Mouse (Mus musculus) left cerebral cortex, adult 2 months (tissue): ENCODE measurements around the gene Ttll13. TPM values are rescaled to one million over a fixed set of nuclear protein-coding genes. Genes with fewer than 3 reads are reported as not detected.

ENCODE experiments used
- DNase-seq, 2 experiments: peaks; one replicate each; pipeline ENCODE4 v3.0.0; 2021 to 2022; ENCODE audit warnings: low spot score in 2 of 2, mixed read lengths in 1 of 2; ENCODE audit errors: extremely low spot score in 1 of 2
- H3K27ac ChIP-seq: fragments of 200-600 bp; 2 replicates; pipeline ENCODE4 v1.8.1; 2022
- H3K4me3 ChIP-seq: fragments of 200-600 bp; 2 replicates; pipeline ENCODE4 v1.8.1; 2022
- CTCF ChIP-seq: fragments of 200-600 bp; IDR thresholded peaks from 2 replicates; pipeline ENCODE4 v1.8.1; 2022; ENCODE audit warnings: antibody characterized with exemption, mild to moderate bottlenecking, moderate library complexity
- intact Hi-C: fragments of 180-260 bp; cut with DNase I; formaldehyde crosslinking; loops from one replicate; pipeline ENCODE4 v1.15.1; 2025
- total RNA-seq, 2 experiments: library from RNA; stranded (reverse); gene quantifications; 2 replicates each; pipeline ENCODE4 v1.2.3; 2021

Gene Ttll13
- total RNA-seq, 2 experiments from 2014 or later = 2.0 to 2.8 TPM

DNA sequence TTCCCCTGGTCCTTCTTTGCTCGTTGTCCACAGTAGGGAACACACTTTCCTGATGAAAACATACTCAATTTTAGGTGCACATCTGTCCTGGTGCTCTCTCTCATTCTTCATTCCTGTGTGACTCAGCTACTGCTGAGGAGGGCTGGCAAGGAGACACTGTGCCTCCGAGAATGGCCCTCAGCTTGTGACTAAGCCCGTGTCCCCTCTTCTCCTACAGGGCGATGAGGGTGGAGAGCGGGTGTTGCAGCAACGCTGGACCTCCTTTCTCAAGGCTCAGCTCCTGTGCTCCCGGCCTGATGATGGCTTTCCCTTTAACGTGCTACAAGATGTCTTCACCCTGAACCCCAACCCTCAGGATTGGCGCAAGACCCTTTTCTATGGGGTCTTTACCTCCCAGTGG is 27.5 kb upstream of the Ttll13 start:
- H3K27ac ChIP-seq = no peak overlapping the region
- intact Hi-C loops = loop anchor here (5.0 kb wide), 1 partner anchor 61 kb away; no protein-coding TSS in a partner anchor

DNA sequence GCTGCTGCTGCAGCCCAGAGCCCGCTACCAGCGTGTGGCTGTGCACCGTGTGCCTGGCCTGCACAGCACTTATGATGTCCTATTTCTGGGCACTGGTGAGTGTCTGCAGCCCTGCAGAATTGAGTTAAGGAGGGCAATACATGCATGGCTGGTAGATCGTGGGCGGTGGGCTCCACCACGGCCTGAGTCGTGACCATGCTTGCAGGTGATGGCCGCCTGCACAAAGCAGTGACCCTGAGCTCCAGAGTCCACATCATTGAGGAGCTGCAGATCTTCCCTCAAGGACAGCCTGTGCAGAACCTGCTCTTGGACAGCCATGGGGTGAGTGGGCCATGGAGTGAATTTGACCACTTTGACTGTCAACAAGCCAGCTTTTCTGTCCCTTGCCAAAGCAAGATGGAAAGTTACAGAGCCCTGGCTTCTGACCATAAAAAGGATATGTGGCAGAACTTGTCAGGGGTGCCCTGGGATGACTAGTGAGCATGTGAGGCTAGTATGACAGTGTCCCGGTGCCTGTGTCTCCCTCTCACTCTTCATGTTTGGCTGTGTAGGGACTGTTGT is 25.9 kb upstream of the Ttll13 start:
- intact Hi-C loops = no loop called here
- Histone ChIP-seq H3K27ac (no peak overlapping the region), H3K4me3 (no peak overlapping the region)
- DNase-seq = no peak
- no peak for TF ChIP-seq CTCF

More for the DNA sequence above, 27.5 kb upstream of the Ttll13 start:
- DNase-seq = no peak
- no peak for TF ChIP-seq CTCF
- no peak overlapping the region for H3K4me3 ChIP-seq

DNA sequence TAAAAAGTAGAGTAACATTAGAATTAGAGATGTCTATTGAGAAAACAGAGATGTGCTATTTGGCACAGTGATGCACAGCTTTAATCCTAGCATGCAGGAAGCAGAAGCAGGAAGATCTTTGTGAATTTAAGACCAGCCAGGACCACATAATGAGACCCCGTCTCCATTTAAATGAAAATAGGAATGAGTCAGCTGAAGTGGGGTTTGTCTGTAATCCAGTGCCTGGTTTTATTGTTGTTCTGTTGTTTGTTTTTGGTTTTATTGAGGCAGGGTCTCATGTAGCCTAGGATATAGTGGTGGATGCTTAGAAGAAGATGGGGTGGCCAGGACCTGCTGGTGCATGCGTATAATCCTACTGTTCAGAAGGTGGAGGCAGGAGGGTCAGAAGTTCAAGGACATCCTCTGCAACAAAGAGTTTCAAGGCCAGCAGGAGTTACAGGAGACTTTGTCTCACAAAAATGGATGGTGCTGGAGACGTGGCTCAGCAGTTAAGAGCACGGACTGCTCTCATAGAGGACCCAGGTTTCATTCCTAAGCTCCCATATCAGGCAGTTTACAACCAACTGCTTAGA is 24.9 kb upstream of the Ttll13 start:
- Histone ChIP-seq H3K27ac (no peak overlapping the region), H3K4me3 (no peak overlapping the region)
- no peak for TF ChIP-seq CTCF
- intact Hi-C loops = no loop called here
- no peak for DNase-seq

DNA sequence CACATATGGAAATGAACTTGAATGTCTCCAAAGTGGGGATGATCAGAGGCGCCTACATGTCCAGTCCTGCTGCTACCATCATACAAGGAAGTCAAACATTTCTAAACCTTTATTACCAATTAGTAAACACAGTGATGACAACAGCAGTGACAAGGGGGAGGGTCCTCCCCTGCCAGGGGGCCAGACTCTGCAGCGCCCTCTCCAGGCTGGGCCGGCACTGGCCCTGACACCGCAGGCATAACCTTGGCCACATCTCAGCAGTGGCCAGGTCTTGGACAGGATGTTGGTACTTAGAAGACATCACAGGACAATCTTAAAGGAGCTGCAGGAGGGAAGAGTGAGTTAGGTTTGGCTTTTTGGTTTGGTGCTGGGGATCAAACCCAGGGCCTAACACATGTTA is 19.1 kb upstream of the Ttll13 start:
- DNase-seq = no peak
- Histone ChIP-seq H3K27ac (no peak overlapping the region), H3K4me3 (no peak overlapping the region)
- intact Hi-C loops = no loop called here
- TF ChIP-seq CTCF = no peak; the same call in none of the 2 replicates

DNA sequence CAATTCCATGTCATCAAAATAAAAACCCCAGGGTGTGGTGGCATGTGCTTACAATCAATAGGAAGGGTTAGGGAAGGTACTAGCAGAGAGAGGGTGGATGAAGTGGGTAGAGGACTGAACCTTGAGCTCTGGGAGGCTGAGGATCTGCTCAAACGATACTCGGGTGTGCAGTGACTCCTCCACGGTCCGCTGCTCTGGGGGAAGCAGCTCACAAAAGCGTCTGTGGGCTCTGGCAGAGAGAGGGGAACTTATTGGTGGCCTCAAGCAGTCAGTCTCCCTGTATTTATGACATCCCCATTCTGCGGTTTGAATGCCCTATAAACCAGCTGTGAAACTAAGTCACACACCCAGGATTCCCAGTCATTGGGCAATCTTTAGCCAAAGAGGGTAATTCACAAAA is 16.0 kb upstream of the Ttll13 start:
- DNase-seq = no peak
- Histone ChIP-seq H3K27ac (no peak overlapping the region), H3K4me3 (no peak overlapping the region)
- intact Hi-C loops = no loop called here
- TF ChIP-seq CTCF = no peak

DNA sequence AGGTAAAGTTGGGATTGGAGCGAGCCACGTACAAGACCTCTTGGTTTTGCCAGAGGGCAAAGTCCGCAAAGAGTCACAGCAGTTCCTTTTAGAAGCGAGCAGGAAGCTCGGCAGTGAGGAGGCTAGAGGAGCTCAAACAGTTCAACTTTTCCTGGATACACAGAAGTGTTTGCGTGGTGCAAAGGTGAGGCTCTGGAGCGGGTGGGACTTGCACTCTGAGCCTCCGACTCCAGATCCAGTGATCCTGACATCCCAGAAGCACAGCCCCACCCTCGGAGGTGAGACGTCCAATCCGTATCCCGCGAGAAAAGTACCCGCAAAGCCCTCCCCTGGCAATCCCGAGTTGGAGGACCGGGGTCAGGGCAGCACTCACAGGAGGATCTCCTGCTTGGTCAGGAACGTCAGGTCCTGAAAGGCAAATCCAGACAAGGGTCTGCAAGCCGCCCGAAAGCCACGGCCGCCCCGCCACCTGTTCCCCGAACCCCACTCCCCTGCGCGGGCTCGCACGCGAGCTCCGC is 14.1 kb upstream of the Ttll13 start:
- H3K27ac ChIP-seq = peak overlapping the region; percentile 63
- DNase-seq = no peak

DNA sequence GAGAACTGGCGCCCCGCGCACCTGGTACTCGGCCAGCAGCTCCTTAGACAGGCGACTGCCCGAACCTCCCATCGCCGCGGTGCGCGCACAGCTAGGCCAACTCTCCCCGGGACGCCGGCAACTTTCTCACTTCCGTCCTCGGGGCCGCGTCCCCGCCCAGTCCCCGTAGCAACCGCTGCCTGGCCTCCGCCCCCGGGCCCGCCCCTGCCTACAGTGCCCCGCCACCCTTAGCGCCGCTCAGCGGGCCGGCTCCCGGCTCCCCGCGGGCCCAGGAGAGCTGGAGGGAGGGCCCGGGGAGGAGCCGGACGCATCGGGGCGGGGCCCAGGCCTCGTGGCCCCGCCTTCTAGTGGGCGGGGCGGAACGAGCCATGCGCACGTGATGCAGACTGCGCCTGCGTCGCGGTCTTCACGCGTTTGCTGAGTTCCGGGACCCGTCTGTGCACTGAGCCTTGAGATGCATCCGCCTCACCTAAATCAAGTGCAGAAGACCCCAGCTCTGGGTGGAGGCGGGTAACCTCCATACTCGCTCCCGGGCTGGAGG is 13.6 kb upstream of the Ttll13 start, which contains the start of the genes Cib1 and Gdpgp1:
TSS of gene Cib1 (minus strand) at position 325 of the 541 bp plus-strand sequence.
TSS of gene Gdpgp1 (plus strand) at position 377 of the 541 bp plus-strand sequence.
- Histone ChIP-seq H3K27ac (peak within 1 kb of the TSS; percentile 63), H3K4me3 (peak within 1 kb of the TSS; percentile 77)
- TF ChIP-seq CTCF = no peak; the same call in 1 of the 2 replicates
- DNase-seq = peak; percentile 93 to 95
- intact Hi-C loops = no loop called here

More for the DNA sequence above, 14.1 kb upstream of the Ttll13 start:
- TF ChIP-seq CTCF = no peak
- intact Hi-C loops = no loop called here
- H3K4me3 ChIP-seq = peak overlapping the region; percentile 77

DNA sequence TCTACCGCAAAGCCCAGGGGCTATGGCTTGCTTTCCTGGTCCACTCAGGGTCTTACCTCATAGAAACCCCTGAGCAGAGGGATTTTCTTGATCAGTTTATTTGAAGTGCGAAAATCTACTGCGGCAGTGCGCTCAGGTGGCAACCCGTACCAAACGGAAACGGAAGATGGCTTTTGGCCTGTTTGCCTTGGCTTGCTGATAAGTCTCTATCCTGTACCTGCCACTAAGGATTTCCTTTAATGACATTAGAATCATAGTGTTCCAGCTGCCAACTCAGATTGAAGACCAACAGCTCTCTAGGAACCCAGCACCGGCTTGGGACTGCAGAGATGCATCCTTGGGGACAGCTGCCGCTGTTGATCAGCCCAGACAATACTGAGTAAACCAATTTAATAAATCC is 12.4 kb upstream of the Ttll13 start:
- no peak for DNase-seq
- TF ChIP-seq CTCF = no peak
- Histone ChIP-seq H3K4me3 (peak overlapping the region; percentile 22), H3K27ac (no peak overlapping the region)
- intact Hi-C loops = no loop called here

DNA sequence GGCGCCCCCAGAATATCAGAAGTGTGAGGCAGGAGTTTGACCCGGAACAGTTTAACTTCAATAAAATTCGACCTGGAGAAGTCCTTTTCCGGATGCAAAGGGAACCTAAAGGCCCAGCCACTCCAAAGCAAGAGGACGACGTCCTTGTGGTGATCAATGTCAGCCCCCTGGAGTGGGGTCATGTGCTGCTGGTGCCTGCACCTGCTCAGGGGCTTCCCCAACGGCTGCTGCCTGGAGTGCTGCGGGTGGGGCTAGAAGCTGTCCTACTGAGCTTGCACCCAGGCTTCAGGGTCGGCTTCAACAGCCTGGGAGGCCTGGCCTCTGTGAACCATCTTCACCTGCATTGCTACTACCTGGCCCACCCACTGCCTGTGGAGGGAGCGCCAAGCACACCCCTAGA is 7.6 kb upstream of the Ttll13 start:
- no peak for TF ChIP-seq CTCF
- Histone ChIP-seq H3K4me3 (no peak overlapping the region), H3K27ac (no peak overlapping the region)
- intact Hi-C loops = no loop called here
- no peak for DNase-seq

DNA sequence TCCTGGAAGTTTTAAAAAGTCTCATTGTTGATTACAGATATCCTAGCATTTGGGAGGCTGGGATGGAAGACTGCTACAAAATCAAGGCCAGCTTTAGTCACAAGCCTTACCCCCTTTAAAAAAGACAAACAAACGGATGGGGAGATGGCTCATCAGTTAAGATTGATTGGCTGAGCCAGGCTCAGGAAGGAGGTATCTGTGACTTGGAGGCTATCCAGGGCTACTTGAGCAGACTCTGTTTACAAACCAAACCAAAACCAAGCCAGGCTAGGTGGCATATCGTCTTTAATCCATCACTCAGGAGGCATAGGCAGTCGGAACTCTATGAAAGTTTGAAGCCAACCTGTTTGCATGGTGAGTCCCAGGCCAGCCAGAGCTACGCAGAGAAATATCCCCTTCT is 4.5 kb upstream of the Ttll13 start:
- H3K4me3 ChIP-seq = no peak overlapping the region
- TF ChIP-seq CTCF = no peak
- no peak overlapping the region for H3K27ac ChIP-seq
- DNase-seq = no peak
- intact Hi-C loops = no loop called here

DNA sequence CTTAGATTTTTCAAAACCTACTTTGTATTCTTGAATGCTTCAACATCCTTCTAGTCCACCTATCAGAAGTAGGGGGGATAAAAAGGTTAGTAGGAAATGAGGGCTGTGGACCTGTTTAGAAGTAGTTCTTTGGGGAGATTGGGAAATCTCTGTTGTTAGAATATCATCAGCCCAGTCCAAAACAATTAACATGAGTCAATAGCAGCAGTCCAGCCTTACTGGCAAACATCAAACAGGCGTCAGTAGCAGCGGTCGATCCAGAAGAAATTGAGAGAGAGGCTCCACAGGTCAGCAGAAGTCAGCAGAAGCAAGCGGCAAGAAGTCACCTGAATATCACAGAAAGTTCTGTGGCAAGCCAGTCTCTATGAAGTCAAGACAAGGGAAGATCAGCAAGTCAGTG is 1.3 kb upstream of the Ttll13 start:
- no peak for TF ChIP-seq CTCF
- H3K27ac ChIP-seq = no peak overlapping the region
- H3K4me3 ChIP-seq = no peak overlapping the region
- intact Hi-C loops = no loop called here
- DNase-seq = no peak

DNA sequence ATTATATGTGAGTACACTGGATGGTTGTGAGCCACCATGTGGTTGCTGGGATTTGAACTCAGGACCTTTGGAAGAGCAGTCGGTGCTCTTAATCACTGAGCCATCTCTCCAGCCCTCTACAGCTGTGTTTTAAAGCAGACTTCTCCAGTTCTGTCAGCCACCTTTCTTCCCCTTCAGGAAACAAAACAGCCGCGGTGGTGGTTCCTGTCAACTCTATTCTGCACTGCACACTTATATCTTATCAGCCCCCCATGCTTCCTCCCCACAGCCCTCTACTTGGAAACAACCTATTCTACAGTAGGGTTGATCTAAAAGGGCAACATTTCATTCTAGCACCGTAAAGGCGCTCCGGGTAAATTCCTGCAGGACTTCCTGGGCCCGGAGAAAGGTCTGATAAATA is 683 bp downstream of the Ttll13 start:
- intact Hi-C loops = no loop called here
- H3K27ac ChIP-seq = no peak overlapping the region
- peak overlapping the region; percentile 77 for H3K4me3 ChIP-seq
- DNase-seq = no peak
- no peak for TF ChIP-seq CTCF
